Mouse (Mus musculus): ENCODE measurements around the gene Crls1. TPM values are rescaled to one million over a fixed set of nuclear protein-coding genes. Genes with fewer than 3 reads are reported as not detected.

The Crls1 gene
- 10 to 100 TPM; 18.7 to 19.5 TPM for total RNA-seq (2021)

GRCm38 (mm10) chr2:132846407-132847358, at the start of gene Crls1:
Gene Crls1 (plus strand): TSS chr2:132846666.
- intact Hi-C loops (cut with DNase I), result loop anchor here (1.0 kb wide), 1 partner anchor 57 kb away; no protein-coding TSS in a partner anchor
- peak; percentile 85 for DNase-seq (ENCODE audit: low spot score)

GRCm38 (mm10) chr2:132802976-132803375, 43.5 kb upstream of the Crls1 start:
- intact Hi-C loops (cut with DNase I), result no loop called here

GRCm38 (mm10) chr2:132815608-132816314, 30.7 kb upstream of the Crls1 start, which contains the start of the genes Trmt6 and Mcm8:
Gene Trmt6 (minus strand): TSS chr2:132816055.
Gene Mcm8 (plus strand): TSS chr2:132816141.
- intact Hi-C loops (cut with DNase I), result loop anchor here (10.0 kb wide), 3 partner anchors 131 to 561 kb away; partner anchors contain the start of genes Pcna and Shld1
- peak; percentile 79 for DNase-seq (ENCODE audit: low spot score)

More at GRCm38 (mm10) chr2:132802976-132803375, 43.5 kb upstream of the Crls1 start:
- DNase-seq (ENCODE audit: low spot score), result no peak

- no peak for DNase-seq (ENCODE audit: low spot score)
- intact Hi-C loops (cut with DNase I), result no loop called here
Measured at GRCm38 (mm10) chr2:132841071-132841470, 5.4 kb upstream of the Crls1 start.

- DNase-seq (ENCODE audit: low spot score), result no peak
- intact Hi-C loops (cut with DNase I), result no loop called here
Measured at GRCm38 (mm10) chr2:132847581-132847980, 1.1 kb downstream of the Crls1 start.

GRCm38 (mm10) chr2:132848361-132848760, 1.9 kb downstream of the Crls1 start:
- intact Hi-C loops (cut with DNase I), result no loop called here
- no peak for DNase-seq (ENCODE audit: low spot score)

GRCm38 (mm10) chr2:132849141-132849540, 2.7 kb downstream of the Crls1 start:
- intact Hi-C loops (cut with DNase I), result no loop called here
- DNase-seq (ENCODE audit: low spot score), result no peak

- intact Hi-C loops (cut with DNase I), result no loop called here
- no peak for DNase-seq (ENCODE audit: low spot score)
Measured at GRCm38 (mm10) chr2:132853051-132853450, 6.6 kb downstream of the Crls1 start.

- intact Hi-C loops (cut with DNase I), result no loop called here
- DNase-seq (ENCODE audit: low spot score), result no peak
Measured at GRCm38 (mm10) chr2:132856333-132856732, 9.9 kb downstream of the Crls1 start.

- intact Hi-C loops (cut with DNase I), result no loop called here
- no peak for DNase-seq (ENCODE audit: low spot score)
Measured at GRCm38 (mm10) chr2:132860435-132860834, 14.0 kb downstream of the Crls1 start.

GRCm38 (mm10) chr2:132861456-132861855, 15.0 kb downstream of the Crls1 start:
- no peak for DNase-seq (ENCODE audit: low spot score)
- intact Hi-C loops (cut with DNase I), result no loop called here

GRCm38 (mm10) chr2:132863325-132863724, 16.9 kb downstream of the Crls1 start:
- no peak for DNase-seq (ENCODE audit: low spot score)
- intact Hi-C loops (cut with DNase I), result no loop called here

GRCm38 (mm10) chr2:132867521-132867920, 21.1 kb downstream of the Crls1 start:
- intact Hi-C loops (cut with DNase I), result no loop called here
- DNase-seq (ENCODE audit: low spot score), result no peak

GRCm38 (mm10) chr2:132869682-132870081, 23.2 kb downstream of the Crls1 start:
- DNase-seq (ENCODE audit: low spot score), result no peak
- intact Hi-C loops (cut with DNase I), result no loop called here

- intact Hi-C loops (cut with DNase I), result no loop called here
- DNase-seq (ENCODE audit: low spot score), result no peak
Measured at GRCm38 (mm10) chr2:132870286-132870685, 23.8 kb downstream of the Crls1 start.

- intact Hi-C loops (cut with DNase I), result no loop called here
- DNase-seq (ENCODE audit: low spot score), result no peak
Measured at GRCm38 (mm10) chr2:132871663-132872062, 25.2 kb downstream of the Crls1 start.

GRCm38 (mm10) chr2:132873657-132874326, 27.3 kb downstream of the Crls1 start:
- no peak for DNase-seq (ENCODE audit: low spot score)
- intact Hi-C loops (cut with DNase I), result no loop called here

GRCm38 (mm10) chr2:132876991-132877390, 30.5 kb downstream of the Crls1 start:
- no peak for DNase-seq (ENCODE audit: low spot score)
- intact Hi-C loops (cut with DNase I), result no loop called here

- DNase-seq (ENCODE audit: low spot score), result no peak
- intact Hi-C loops (cut with DNase I), result no loop called here
Measured at GRCm38 (mm10) chr2:132879261-132880044, 33.0 kb downstream of the Crls1 start.

Data from heart, postnatal 25 days (tissue).